Mouse (Mus musculus): Measurements from ENCODE around the gene H2al1j.

DNA sequence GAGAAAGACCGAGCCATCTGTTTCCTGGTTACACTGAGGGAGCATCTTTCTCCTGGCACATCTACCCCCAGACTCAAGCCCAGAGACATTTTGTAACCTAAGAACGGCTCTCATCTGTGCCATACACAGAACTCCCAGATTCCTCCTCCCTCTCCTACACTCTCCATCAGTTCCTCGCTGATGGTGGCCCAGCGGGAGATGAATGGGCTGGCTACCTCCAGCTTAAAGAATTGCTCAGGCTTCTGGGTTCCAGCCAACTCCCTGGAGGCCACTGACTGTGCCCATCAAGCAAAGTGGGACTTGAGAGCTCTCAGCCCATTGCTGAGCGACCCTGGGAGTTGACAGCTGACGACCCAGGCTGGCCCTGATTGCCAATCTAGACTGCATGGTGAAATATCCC is 36.3 kb downstream of the H2al1j start:
- TF ChIP-seq CTCF (IDR thresholded peaks at IDR 0.05; ENCODE audit: insufficient read depth, low read length) (no peak), POLR2A (IDR thresholded peaks at IDR 0.05; ENCODE audit: borderline replicate concordance, extremely low read depth, low read depth, low read length) (no peak)
